Mouse (Mus musculus): Measurements from ENCODE around the gene Bcl2l12.

The Bcl2l12 gene

DNA sequence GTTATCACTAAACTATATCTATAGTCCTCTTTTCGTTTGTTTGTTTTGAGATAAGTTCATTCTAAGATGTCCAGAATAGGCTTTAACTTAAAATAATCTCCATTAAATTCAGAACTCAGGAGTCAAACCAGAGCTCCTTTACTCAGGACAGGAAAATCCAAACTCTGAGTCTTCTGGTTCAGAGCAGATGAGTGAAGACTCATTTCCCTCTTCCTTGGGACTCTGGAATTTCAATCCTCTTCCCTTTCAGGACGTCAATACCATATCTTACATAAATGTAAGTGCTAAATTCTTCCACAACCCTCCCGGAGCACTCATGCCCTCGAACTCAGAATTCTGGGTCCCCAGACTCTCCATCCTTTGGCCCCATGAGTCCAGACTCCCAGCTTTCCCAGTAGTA, 18.2 kb upstream of the Bcl2l12 start:
- no peak for DNase-seq

- DNase-seq = peak; percentile 100
Measured at GRCm38 (mm10) chr7:45015957-45016612, 17.6 kb upstream of the Bcl2l12 start, which contains the start of gene Scaf1. Gene Scaf1 (minus strand): TSS chr7:45016363.

- no peak for DNase-seq
Measured at GRCm38 (mm10) chr7:45015344-45015956, 16.9 kb upstream of the Bcl2l12 start.

DNA sequence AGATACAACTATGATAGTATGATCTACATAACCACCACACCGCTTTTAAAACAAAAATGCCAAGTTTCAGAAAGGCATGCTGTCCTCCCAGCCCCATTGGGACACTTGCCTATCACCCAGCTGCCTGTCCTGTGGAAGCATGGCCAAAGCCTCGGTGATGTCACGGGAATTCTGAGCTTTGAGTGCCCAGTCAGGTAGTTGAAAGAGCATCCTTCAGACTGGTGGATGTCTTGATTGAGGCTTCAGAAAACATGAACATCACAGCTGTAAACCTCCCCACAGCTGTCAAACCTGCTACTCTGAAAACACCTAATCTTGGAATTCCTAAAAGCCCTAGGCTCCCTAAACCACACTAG, 15.6 kb upstream of the Bcl2l12 start:
- no peak for DNase-seq

GRCm38 (mm10) chr7:45013366-45014095, 15.0 kb upstream of the Bcl2l12 start:
- no peak for DNase-seq

GRCm38 (mm10) chr7:45012824-45013223, 14.3 kb upstream of the Bcl2l12 start:
- DNase-seq = no peak

- DNase-seq = no peak
Measured at GRCm38 (mm10) chr7:45012011-45012410, 13.5 kb upstream of the Bcl2l12 start.

DNA sequence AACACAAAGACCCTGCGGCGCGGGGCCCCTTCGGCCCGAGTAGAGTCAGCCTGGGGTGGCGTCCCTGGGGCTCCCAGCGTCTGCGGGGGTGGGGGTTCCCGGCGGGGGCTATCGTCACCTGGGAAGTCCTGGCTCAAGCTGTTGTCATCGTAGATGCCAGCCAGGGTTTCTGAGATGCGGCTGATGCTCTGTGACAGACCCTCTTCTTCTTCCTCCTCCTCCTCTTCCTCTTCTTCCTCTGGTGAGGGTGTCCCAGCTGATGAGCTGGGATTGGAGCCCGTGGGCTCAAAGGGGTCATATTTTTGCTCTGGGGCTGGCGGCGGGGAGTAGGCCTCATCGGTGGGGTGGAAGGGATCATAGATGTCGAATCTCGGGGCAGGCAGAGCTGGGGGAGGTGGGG, 9.9 kb upstream of the Bcl2l12 start:
- no peak for DNase-seq

GRCm38 (mm10) chr7:45007846-45008245, 9.3 kb upstream of the Bcl2l12 start:
- no peak for DNase-seq

DNA sequence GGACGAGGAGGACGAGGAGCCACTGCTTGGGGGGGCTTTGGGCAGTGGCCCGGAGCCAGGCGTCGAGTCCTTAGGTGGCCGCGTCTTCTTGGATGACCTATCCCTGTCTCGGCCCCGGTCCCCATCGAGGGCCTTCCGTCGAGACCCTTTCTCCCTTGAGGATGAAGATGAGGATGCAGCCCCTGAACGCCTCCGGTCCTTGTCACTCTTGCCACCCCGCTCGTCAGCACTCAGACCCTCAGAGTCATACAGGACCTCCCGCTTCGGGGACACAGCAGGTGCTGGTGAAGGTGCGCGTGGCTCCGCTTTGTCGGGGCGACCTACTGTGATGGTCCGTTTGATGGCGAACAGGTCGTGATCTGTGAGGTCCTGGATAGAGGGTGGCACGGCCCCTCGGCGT, 8.6 kb upstream of the Bcl2l12 start:
- DNase-seq = no peak

DNA sequence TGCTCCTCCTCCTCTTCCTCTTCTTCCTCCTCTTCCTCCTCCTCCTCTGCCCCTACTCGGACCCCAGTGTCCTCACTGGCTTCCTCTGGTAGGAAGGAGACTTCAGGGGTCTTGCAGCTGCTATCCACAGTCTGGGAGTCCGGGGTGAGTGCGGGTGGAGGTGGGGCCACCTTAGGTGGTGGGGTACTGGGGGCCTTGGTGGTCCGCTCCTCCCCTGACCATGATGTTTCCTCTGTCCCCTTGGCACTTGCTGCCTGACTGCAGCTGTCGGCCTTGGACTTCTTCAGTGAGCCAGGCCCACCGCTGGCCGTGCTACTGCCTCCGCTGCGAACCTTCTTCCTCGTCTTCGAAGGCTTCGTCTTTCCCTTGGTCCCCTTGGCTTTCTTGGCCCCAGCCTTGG, 8.0 kb upstream of the Bcl2l12 start:
- no peak for DNase-seq

- no peak for DNase-seq
Measured at GRCm38 (mm10) chr7:45005321-45005992, 6.9 kb upstream of the Bcl2l12 start.

- peak; percentile 50 for DNase-seq
Measured at GRCm38 (mm10) chr7:45004546-45004945, 6.0 kb upstream of the Bcl2l12 start.

GRCm38 (mm10) chr7:45002440-45002839, 3.9 kb upstream of the Bcl2l12 start:
- DNase-seq = no peak

GRCm38 (mm10) chr7:45000539-45001114, 2.1 kb upstream of the Bcl2l12 start:
- DNase-seq = no peak

- DNase-seq = peak; percentile 49
Measured at GRCm38 (mm10) chr7:44999753-45000152, 1.2 kb upstream of the Bcl2l12 start.

DNA sequence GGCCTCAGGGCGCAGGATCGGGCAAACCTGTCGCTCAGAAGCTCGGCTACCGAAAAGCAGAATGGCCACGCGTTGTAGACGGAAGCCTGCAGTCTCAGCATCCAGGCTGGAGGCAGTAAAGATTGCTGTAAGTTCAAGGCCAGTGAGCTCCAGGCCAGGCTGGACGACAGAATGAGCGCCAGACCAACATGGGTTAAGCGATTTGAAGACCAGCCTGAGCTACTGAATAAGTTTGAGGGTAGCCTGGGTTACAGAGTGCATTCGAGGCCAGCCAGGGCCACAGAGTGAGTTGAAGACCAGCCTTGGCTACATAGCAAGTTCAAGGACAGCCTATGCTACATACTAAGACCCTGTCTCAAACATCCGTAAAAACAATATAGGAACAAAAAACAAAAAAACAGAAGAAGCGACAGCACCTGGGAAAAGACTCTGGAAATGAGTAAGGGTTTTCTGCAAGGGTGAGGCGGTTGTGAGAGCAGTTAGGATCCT, 528 bp downstream of the Bcl2l12 start:
- no peak for DNase-seq

GRCm38 (mm10) chr7:44997231-44997939, 1.1 kb downstream of the Bcl2l12 start, which contains the start of gene Irf3:
Gene Irf3 (plus strand): TSS chr7:44997648.
- peak; percentile 98 for DNase-seq

- no peak for DNase-seq
Measured at GRCm38 (mm10) chr7:44996672-44997071, 1.8 kb downstream of the Bcl2l12 start.

- no peak for DNase-seq
Measured at GRCm38 (mm10) chr7:44986879-44987718, 11.4 kb downstream of the Bcl2l12 start.

- peak; percentile 99 for DNase-seq
Measured at GRCm38 (mm10) chr7:44986192-44986878, 12.2 kb downstream of the Bcl2l12 start, which contains the start of gene Prmt1. Gene Prmt1 (minus strand): TSS chr7:44986568.
